Mouse (Mus musculus): ENCODE results near the gene Tmem14c. TPM values are rescaled to one million over a fixed set of nuclear protein-coding genes. Genes with fewer than 3 reads are reported as not detected.
"Not testable (repeated sequence)": the region's sequence is repeated elsewhere in the genome, so short reads cannot be mapped to it uniquely, and the experiment has no call there.

Tmem14c gene
- total RNA-seq (2021) = 10 to 100 TPM; 68.4 to 75.3 TPM
- long read RNA-seq, experiment 1, transcript Tmem14c-201 (6 exons, 914 nt) = major isoform, 50 of 68 reads
- long read RNA-seq, experiment 1, partial matches to known transcripts = 12 of 68 reads
- long read RNA-seq, experiment 1, other reads (novel, unspliced or antisense) = 6 of 68 reads
- long read RNA-seq, experiment 2, transcript Tmem14c-201 (6 exons, 914 nt) = major isoform, 66 of 88 reads
- long read RNA-seq, experiment 2, partial matches to known transcripts = 15 of 88 reads
- long read RNA-seq, experiment 2, other reads (novel, unspliced or antisense) = 7 of 88 reads

DNA sequence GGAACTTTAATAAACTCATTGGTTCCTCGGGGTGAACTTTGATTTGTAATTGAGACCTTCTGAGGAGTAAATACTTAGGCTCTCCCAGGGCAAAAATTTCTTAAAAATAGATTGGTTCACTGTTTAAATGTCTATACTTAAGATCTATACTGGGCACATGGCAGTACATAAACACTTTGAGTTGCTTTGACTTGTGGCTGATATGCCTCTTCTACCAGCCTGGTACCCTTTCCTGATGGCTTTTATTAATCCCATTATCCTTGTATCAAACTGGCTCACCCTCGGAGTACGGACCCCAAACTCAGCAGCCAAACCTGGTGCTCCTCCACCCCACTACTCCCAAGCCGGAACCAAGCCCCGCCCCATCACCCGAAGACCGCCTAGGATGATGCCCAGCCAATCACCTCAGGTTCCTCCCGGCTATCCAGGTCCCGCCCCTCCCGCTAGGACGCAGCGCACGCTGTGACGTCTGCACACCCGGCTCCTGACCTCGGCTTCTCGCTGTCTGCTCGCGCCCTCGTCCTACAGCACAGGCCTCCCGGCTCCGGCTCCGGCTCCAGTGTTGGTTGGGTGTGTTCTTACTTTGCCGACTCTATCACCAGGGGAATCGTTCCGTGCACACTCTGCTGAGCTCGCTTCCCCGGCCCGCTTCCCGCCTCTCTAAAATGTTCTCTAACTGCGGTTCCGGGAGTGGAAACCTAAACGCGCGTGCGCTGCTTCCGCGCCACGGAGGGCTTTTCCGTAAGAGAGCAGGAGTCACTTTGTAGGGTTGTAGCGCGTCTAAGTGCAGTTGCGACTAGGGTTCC lies at the start of gene Tmem14c:
Gene Tmem14c, plus strand, starts transcription at position 464 of the 806 bp plus-strand sequence.
- intact Hi-C loops (cut with DNase I) = loop anchor here (10.0 kb wide), 1 partner anchor 229 kb away; the partner anchor contains the start of gene Smim13
- DNase-seq = peak; percentile 89 to 93

- no peak for DNase-seq
- intact Hi-C loops (cut with DNase I) = no loop called here
Observed at GRCm38 (mm10) chr13:40967609-40968008, 48.5 kb upstream of the Tmem14c start.

DNA sequence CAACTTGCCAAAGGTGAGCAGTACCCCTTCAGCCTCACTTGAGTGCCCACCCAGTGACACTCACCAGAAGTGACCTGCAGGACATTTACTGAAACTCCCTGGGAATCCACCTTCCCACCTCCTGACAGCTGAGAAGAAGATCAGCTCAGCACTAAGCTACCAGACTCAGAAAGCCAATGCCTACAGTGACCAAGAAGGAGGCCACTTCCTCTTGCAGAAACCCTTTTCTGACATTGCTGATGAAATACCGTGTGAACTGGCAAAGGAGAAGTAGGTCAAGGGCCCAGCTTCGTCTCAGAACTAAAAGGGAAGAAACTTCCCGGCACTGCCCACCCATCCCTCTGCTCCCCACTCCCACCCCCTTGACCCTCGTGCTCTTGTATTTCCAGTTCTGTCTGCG lies 47.5 kb upstream of the Tmem14c start:
- DNase-seq = no peak
- intact Hi-C loops (cut with DNase I) = no loop called here

DNA sequence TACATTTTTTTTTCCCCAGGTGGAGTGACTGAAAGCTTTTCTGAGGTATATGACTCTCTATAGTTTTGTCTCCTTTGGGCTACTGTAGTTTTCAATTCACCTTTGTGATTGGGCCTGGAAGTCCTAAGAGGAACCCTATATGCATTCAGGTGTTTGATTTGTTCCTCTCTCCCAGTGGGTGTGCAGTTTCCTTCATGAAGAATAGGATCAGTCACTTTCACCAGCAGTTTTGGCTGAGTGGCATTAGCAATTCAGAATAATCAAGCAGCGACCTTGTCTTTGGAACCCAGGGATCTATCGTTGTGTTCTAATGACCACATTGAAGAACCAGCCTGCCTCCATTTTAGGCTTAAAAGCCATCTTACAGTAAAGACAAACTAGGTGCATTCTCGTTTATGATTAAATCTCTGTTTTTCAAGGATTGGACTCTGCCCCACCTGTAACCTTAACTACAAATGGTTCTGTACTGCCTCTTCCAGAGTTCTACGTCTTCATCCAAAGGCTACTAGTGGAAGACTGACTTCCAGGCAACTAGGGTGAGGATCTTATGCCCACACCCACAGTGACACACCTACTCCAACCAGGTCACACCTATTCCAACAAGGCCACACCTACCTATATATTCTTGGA lies 46.2 kb upstream of the Tmem14c start:
- DNase-seq = no peak
- intact Hi-C loops (cut with DNase I) = no loop called here

GRCm38 (mm10) chr13:40971261-40971660 lies 44.8 kb upstream of the Tmem14c start:
- no peak for DNase-seq
- intact Hi-C loops (cut with DNase I) = no loop called here

GRCm38 (mm10) chr13:40971831-40972230 lies 44.3 kb upstream of the Tmem14c start:
- DNase-seq = no peak
- intact Hi-C loops (cut with DNase I) = no loop called here

DNA sequence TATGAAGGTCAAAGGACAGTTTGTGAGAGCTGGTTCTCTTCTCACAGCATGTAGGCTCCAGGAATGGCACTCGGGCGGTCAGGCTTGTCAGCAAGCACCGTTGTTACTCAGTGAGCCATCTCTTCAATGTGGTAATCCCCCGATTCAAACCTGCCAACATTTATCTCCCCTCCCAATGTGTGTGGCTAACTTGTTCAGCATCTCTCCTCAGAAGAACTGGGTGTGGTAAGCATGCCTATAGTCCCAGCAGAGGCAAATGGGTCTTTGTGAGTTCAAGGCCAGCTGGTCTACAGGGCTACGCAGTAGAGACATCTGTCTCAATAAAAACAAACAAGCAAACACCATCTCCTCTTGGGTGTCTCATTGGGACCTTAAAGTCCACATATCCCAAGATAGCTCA lies 43.1 kb upstream of the Tmem14c start:
- no peak for DNase-seq
- intact Hi-C loops (cut with DNase I) = no loop called here

GRCm38 (mm10) chr13:40977609-40978008 lies 38.5 kb upstream of the Tmem14c start:
- peak; percentile 9 to 25 for DNase-seq
- intact Hi-C loops (cut with DNase I) = loop anchor here (1.0 to 5.0 kb wide), 2 partner anchors 60 to 133 kb away; no protein-coding TSS in a partner anchor

GRCm38 (mm10) chr13:40978652-40979051 lies 37.4 kb upstream of the Tmem14c start:
- no peak for DNase-seq
- intact Hi-C loops (cut with DNase I) = loop anchor here (5.0 kb wide), 1 partner anchor 61 kb away; no protein-coding TSS in a partner anchor

DNA sequence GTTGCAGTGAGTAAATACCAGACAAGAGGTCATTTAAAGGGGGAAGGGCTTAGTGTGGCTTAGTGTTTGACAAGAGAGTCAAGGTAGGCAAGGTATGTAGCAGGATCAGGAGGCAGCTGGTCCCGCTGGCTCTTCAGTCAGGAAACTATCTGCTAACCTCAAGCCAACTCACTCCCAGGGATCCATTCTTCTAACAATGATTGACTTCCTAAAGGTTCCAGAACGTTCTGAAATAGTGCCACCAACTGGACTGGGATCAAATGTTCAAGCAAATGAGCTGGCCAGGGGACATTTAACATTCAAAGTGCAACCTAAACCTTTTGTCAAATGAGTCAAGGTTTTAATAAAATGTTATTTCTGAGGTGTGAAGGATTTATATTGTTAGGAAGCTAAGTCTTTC lies 36.8 kb upstream of the Tmem14c start:
- DNase-seq = no peak
- intact Hi-C loops (cut with DNase I) = loop anchor here (5.0 kb wide), 1 partner anchor 62 kb away; no protein-coding TSS in a partner anchor

- no peak for DNase-seq
- intact Hi-C loops (cut with DNase I) = no loop called here
Observed at GRCm38 (mm10) chr13:40982759-40983158, 33.3 kb upstream of the Tmem14c start.

- no peak for DNase-seq
- intact Hi-C loops (cut with DNase I) = no loop called here
Observed at GRCm38 (mm10) chr13:40986081-40986480, 30.0 kb upstream of the Tmem14c start.

- intact Hi-C loops (cut with DNase I) = not testable (repeated sequence)
Observed at GRCm38 (mm10) chr13:40987608-40988303, 28.3 kb upstream of the Tmem14c start.

GRCm38 (mm10) chr13:40988418-40988817 lies 27.7 kb upstream of the Tmem14c start:
- no peak for DNase-seq
- intact Hi-C loops (cut with DNase I) = no loop called here

More at GRCm38 (mm10) chr13:40987608-40988303, 28.3 kb upstream of the Tmem14c start:
- DNase-seq = not testable (repeated sequence)

DNA sequence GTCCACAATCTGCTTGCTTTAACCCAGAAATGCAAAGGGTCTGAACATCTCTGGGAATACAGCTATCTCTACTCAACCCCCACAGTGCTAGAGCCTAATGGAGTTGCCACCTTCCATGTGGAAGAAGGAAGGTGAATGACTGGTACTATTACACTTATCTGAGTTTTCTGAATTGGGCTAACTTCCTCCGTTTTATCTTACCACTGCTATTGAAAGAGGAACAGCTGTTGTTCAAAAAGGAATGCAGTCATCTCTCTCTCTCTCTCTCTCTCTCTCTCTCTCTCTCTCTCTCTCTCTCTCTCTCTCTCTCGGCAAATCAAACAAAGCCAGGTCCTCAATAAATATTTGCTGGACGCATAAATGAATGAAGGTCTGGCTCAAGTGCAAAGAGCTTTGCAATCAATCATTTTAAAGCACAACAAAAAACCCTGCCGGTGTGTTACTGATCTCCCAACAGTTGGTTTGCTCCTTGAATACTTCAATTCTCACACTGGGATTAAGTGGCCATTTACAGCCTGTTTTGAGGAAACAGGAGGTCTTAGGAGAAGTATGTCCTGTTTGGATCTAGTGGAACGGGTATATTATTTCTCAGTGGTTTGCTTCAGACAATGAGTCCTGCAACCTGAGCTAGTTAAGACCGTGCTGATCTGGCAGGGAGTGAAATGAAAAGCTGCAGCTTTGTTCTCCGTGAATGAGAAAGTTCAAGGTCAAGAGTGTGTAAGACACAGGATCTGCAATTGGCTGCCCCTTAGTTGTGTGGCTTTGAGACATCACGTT lies 21.4 kb upstream of the Tmem14c start:
- DNase-seq = no peak
- intact Hi-C loops (cut with DNase I) = no loop called here

DNA sequence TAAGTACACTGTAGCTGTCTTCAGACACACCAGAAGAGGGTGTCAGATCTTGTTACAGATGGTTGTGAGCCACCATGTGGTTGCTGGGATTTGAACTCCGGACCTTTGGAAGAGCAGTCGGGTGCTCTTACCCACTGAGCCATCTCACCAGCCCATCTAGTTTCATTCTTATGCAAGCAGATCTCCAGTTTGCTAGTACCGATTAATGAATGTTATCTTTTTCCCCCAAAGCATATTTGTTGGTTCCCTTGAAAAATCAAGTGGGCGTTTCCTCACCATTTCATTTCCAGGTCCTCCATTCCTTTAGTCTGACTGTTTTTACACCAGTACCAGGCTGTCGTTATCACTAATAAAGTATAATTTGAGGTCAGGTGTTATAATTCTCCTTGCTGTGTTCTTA lies 17.6 kb upstream of the Tmem14c start:
- intact Hi-C loops (cut with DNase I) = not testable (repeated sequence)

DNA sequence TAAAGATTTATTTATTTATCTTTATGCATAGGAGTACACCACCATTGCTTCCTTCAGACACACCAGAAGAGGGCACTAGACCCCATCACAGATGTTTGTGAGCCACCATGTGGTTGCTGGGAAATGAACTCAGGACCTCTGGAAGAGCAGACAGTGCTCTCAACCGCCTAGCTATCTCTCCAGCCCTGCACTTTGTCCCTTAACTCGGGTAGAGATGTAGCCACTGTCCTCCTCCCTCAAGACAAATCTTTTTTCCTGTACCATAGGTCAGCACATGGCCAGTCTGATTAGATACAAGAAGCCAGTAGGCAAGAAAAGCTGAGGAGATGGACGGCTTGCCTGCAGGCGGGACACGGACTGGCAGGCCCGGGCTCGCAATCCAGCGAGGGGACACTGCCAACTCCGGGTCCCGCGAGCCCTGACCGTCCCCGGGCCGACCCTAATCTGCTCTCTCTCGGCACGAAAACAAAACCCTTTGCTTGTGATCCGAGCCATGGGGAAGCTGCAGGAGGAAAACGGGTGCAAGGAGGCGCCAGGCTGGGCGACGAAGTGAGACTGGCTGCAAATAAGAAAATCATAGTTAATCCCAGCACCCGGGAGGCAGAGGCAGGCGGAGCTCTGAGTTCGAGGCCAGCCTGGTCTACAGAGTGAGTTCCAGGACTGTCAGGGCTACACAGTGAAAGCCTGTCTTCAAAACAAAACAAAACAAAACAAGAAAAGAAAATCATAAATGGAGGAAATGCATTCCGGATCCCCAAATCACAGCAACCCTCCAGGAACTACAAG lies 15.8 kb upstream of the Tmem14c start:
- DNase-seq = no peak
- intact Hi-C loops (cut with DNase I) = no loop called here

More for the DNA sequence above, 17.6 kb upstream of the Tmem14c start:
- DNase-seq = not testable (repeated sequence)

GRCm38 (mm10) chr13:41000926-41001639 lies 15.0 kb upstream of the Tmem14c start, which contains the start of gene Pak1ip1:
TSS of gene Pak1ip1 (plus strand) at chr13:41001023.
- intact Hi-C loops (cut with DNase I) = loop anchor here (1.0 kb wide), 1 partner anchor 18 kb away; no protein-coding TSS in a partner anchor
- DNase-seq = peak; percentile 86 to 93

Measured in gastrocnemius, postnatal 36 days (tissue).